Mouse (Mus musculus): ENCODE measurements around the gene Heg1.

The Heg1 gene

GRCm38 (mm10) chr16:33676347-33677312 lies 7.5 kb upstream of the Heg1 start:
- no peak for DNase-seq (ENCODE audit: low spot score in 2 of 2)

GRCm38 (mm10) chr16:33677313-33677690 lies 6.9 kb upstream of the Heg1 start:
- DNase-seq (ENCODE audit: low spot score in 2 of 2) = no peak

- DNase-seq (ENCODE audit: low spot score in 2 of 2) = no peak
These were observed 6.3 kb upstream of the Heg1 start for GRCm38 (mm10) chr16:33677901-33678300.

GRCm38 (mm10) chr16:33680271-33680670 lies 3.9 kb upstream of the Heg1 start:
- no peak for DNase-seq (ENCODE audit: low spot score in 2 of 2)

GRCm38 (mm10) chr16:33680816-33681215 lies 3.4 kb upstream of the Heg1 start:
- no peak for DNase-seq (ENCODE audit: low spot score in 2 of 2)

- no peak for DNase-seq (ENCODE audit: low spot score in 2 of 2)
These were observed 2.5 kb upstream of the Heg1 start for GRCm38 (mm10) chr16:33681661-33682060.

- no peak for DNase-seq (ENCODE audit: low spot score in 2 of 2)
These were observed 1.5 kb upstream of the Heg1 start for GRCm38 (mm10) chr16:33682651-33683050.

GRCm38 (mm10) chr16:33683206-33684161 lies 686 bp upstream of the Heg1 start:
- DNase-seq (ENCODE audit: low spot score in 2 of 2) = no peak

- peak in 1 of 2 experiments; percentile 24 for DNase-seq (ENCODE audit: low spot score in 2 of 2)
These were observed 832 bp downstream of the Heg1 start for GRCm38 (mm10) chr16:33684703-33685701.

GRCm38 (mm10) chr16:33686056-33686455 lies 1.9 kb downstream of the Heg1 start:
- DNase-seq (ENCODE audit: low spot score in 2 of 2) = no peak

GRCm38 (mm10) chr16:33687724-33688123 lies 3.6 kb downstream of the Heg1 start:
- no peak for DNase-seq (ENCODE audit: low spot score in 2 of 2)

- peak; percentile 31 to 44 for DNase-seq (ENCODE audit: low spot score in 2 of 2)
These were observed 7.0 kb downstream of the Heg1 start for GRCm38 (mm10) chr16:33690975-33691747.

GRCm38 (mm10) chr16:33693553-33693952 lies 9.4 kb downstream of the Heg1 start:
- no peak for DNase-seq (ENCODE audit: low spot score in 2 of 2)

GRCm38 (mm10) chr16:33696811-33697575 lies 12.8 kb downstream of the Heg1 start:
- no peak for DNase-seq (ENCODE audit: low spot score in 2 of 2)

GRCm38 (mm10) chr16:33697576-33698276 lies 13.6 kb downstream of the Heg1 start:
- no peak for DNase-seq (ENCODE audit: low spot score in 2 of 2)

- DNase-seq (ENCODE audit: low spot score in 2 of 2) = no peak
These were observed 14.2 kb downstream of the Heg1 start for GRCm38 (mm10) chr16:33698277-33698790.

GRCm38 (mm10) chr16:33700584-33700983 lies 16.4 kb downstream of the Heg1 start:
- no peak for DNase-seq (ENCODE audit: low spot score in 2 of 2)

GRCm38 (mm10) chr16:33701872-33702271 lies 17.7 kb downstream of the Heg1 start:
- DNase-seq (ENCODE audit: low spot score in 2 of 2) = no peak

GRCm38 (mm10) chr16:33704289-33704688 lies 20.1 kb downstream of the Heg1 start:
- DNase-seq (ENCODE audit: low spot score in 2 of 2) = no peak
